Mouse (Mus musculus) kidney, adult 8-10 months (tissue): ENCODE measurements at regions not wholly inside any gene's neighbourhood (a gene's known extent, or its start where the extent isn't known, plus 50 kb on each side); places are given as distances from the start of the nearest gene placed in this dataset.
A peak's percentile ranks its signal among the peaks of the same experiment; 100 is the strongest.

Source experiments
- DNase-seq, 2 experiments: peaks; one replicate each; pipeline ENCODE4 v3.0.0; 2022

DNA sequence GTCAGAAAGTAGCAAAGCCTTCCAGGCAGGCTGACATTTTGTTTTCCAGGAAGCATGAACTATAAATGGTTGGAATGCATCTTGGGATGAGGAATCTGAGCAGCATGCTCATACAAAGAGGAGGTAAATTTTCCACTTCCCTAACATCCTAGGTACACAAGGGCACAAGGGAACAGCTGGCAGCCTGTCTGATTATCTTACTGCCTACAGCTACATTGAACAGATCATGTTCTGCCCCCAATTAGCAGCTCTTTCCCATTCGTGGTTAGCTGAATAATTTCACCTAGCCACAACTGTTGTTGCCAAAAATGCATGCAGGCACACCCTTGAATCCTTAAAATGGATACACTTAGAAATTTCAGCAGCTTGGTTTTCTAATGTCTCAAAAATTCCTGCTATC, 239.5 kb downstream of the Col12a1 start:
- DNase-seq: no peak

DNA sequence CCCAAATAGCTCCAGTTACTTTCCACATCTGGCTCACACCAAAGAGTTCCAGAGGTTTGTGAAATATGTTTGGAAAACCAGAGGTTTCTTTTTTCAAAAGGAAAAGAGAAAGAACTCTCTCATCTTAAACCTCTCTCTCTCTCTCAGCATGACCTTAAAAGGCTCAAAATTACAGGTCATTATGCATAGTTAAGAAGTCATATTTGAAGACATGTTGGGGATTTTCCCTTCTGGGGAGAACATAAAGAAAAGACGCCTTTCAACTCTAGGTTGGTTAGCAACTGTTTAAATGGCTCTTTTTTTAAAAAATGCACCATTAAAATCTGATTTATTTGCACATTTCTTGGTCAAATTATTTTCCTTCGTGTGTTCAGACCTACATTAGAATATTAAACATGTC, 218.4 kb downstream of the Col12a1 start:
- DNase-seq: no peak

DNA sequence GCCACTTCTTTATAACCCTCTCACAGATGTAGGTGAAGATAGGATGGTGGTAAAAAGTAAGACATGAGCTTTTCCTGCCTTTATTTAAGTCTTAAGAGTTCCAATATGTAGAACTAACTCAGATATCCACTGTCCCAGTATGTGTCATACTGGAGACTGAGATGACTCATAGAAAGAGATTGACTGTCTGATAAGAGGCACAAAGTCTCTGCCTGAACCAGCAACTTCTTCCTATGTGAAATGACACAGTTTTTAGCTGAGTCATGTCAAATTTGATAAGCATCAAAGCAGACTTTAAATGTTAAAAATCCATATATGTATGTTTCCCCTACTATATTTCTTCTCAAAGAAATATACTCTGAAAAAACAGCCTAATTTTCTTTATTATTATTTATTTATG, 216.6 kb downstream of the Col12a1 start:
- DNase-seq: no peak

DNA sequence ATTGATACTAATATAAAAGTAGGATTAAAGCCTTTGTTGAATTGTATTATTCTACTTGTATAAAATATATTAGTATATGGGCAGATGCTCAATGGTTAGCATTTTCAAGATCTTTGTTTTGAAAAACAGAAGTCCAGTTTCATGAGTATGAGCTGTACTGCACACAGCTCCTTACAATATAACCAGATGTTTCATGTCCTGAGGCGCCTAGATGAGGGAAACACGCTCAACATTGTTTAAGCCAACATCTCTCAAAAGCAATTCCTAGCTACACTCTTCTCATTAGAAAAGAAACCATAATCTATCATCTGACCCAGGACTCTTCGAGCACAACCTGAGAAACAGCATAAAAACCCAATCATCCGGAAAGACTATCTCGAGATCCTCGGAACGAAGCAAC, 202.2 kb downstream of the Col12a1 start:
- no peak for DNase-seq

DNA sequence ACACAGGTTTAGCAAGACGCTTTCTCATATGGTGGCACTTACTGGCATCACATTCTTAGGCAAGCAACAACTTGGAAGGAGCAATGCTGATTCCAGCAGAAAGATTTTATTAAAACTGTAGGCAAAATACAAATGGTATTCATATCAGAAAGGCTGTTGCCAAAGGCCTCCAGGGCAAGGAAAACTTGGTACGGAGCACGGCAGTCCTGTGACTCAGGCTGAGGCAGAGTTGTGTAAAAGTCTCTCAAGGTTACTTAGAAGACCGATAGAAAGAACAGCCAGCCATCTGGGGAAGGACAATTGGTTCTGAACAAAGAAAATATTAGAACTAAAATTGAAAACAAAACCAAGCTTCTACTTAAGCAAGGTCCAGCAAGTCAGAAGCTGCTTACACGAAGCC, 201.2 kb downstream of the Col12a1 start:
- DNase-seq: peak in 1 of 2 experiments; percentile 23

DNA sequence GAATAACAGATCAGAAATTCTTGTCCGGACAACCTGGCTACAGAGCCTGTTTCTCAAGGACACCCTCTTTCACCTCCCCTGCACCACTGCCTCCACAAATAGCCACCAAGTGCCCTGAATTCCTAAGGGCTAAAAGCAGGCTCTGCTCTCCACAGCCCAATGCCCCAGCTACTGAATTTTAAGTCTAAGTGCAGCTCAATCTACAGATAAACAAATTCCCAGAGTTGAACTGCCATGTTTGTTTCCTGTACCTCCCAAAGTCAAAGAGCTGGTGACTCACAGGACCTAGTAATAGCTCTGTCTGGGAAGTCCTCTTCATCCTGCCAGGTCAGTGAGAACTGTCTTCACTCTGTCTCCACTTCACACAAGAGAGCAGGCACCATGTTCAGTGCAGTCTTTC, 200.0 kb downstream of the Col12a1 start:
- DNase-seq: peak in 1 of 2 experiments; percentile 53

DNA sequence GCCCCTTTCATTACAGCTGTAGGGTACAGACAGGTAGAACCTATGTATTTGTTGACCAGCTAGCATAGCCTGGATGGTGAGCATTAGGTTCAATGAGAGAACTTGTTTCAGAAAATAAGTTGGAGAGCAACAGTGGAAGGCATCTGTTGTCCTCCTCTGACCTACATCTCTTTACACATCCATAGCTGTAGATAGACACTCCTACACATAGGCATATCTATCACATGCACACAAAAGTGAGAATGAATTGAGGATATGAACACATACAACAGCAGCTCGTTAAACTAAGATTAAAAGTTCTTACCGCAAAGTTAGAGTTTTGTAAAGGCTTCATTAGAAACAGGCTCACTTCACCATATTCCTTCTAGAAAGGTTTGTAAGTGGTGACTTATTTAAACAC, 198.1 kb downstream of the Col12a1 start:
- no peak for DNase-seq

DNA sequence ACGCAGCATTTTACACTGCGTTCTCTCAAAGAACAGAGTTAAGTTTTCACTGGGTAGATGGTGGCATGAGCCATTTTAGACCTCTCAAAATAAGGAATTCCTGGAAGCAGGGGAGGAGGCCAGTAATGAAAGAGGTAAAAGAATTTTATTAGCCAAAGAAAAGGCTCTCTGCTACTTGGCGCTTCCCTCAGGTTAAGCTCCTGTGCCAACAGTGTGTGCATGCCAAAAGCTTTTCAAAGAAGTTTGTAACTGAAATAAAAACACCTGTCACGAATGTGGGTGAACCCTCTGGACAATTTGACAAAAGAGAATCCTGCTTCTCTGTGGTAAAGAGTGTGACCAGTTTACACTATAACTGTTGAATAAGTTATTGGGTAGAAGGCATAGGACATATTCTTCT, 195.6 kb downstream of the Col12a1 start:
- no peak for DNase-seq

DNA sequence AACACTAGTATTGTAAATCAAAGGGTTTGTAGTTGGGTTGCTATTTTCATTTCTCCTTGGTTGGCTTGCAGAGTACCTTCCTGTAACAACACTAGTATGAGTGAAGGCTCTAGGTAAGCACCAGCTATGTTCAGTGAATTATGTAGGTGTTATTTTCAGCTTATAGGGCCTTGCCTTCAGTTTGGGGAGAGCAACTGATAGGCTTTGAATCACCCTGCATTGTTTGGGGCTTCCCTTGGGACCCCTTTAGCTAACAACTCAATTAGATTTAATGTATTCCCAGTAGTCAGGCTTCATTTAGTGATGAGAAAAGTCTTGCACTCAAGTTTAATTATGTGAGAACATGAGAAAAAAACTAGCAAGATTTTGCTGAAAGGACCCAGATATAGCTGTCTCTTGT, 193.6 kb downstream of the Col12a1 start:
- no peak for DNase-seq

DNA sequence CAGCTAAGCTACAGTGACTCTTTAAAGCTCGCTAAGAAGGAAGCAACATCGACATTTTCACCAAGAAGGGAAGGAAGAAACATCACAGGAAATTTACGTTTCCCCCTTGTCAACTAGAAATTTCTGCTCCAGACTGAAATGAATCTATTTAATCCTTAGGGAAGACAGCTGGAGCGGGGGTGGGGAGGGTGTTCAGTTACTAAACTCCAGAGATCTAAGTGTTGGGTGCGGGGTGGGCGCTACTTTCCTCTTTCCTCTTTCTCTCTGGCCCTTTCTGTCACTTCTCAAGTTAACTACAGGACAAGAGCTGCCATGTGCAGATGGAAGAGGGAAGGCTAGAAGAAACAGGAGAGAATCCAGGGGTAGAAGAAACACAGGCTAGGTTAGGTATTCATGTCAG, 192.2 kb downstream of the Col12a1 start:
- DNase-seq: no peak

DNA sequence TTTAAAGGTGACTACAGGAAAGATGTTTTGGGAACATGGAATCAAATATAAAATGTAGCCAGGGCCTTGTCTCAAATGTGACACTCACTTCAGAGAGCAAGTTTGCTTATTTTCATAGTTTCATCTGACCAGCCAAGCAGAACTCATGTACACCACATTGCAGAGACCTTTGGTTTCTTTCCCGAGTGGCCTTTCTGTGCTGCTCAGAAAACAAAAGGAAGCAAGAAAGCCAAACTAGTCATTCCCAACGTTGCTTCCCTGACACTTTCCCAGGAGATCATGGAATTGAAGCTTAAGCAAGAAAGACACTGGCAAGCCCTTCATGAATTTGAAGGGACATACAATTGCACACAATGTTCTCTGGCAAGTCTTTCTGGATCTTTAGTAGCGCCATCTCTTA, 191.3 kb downstream of the Col12a1 start:
- DNase-seq: peak; percentile 33 to 37
